Mouse (Mus musculus): ENCODE measurements around the gene Pawr.
"Not testable (repeated sequence)": the region's sequence is repeated elsewhere in the genome, so short reads cannot be mapped to it uniquely, and the experiment has no call there.

Gene Pawr

GRCm38 (mm10) chr10:108435616-108436015 lies 103.7 kb downstream of the Pawr start:
- DNase-seq (ENCODE audit: low read depth, low spot score) = no peak

- no peak for DNase-seq (ENCODE audit: low read depth, low spot score)
These were observed 104.4 kb downstream of the Pawr start for GRCm38 (mm10) chr10:108436365-108436764.

DNA sequence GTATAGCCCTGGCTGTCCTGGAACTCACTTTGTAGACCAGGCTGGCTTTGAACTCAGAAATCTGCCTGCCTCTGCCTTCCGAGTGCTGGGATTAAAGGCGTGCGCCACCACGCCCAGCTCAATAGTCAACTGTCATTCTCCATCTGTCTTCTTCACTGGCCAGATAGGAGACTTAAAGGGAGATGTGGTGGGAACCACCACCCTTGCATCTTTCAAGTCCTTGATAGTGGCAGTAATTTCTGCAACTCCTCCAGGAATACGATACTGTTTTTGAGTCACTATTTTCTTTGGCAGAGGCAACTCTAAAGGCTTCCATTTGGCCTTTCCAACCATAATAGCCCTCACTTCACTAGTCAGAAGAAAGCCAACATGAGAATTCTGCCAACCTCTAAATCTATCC lies 108.3 kb downstream of the Pawr start:
- DNase-seq (ENCODE audit: low read depth, low spot score) = not testable (repeated sequence)

GRCm38 (mm10) chr10:108443931-108444876 lies 112.3 kb downstream of the Pawr start:
- no peak for DNase-seq (ENCODE audit: low read depth, low spot score)

DNA sequence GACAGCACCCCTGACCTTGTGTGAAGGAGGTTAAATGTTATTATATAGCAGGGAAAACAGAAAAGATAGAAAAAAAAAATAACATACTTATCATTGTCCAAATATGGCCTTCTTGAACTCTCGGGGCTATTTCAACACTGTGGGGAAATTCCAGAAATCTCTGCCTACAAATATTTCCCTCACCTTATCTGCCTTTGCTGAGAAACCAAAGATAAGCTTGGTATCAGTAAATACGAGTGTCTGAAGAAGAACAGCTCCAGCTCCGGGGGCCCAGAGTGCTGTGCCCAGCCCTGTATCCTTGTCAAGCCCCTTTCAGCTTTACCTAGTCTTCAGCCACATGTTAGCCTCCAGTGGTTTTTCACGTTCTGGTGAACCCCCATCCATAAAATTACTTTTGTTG lies 113.2 kb downstream of the Pawr start:
- no peak for DNase-seq (ENCODE audit: low read depth, low spot score)

- no peak for DNase-seq (ENCODE audit: low read depth, low spot score)
These were observed 113.7 kb downstream of the Pawr start for GRCm38 (mm10) chr10:108445606-108446005.

DNA sequence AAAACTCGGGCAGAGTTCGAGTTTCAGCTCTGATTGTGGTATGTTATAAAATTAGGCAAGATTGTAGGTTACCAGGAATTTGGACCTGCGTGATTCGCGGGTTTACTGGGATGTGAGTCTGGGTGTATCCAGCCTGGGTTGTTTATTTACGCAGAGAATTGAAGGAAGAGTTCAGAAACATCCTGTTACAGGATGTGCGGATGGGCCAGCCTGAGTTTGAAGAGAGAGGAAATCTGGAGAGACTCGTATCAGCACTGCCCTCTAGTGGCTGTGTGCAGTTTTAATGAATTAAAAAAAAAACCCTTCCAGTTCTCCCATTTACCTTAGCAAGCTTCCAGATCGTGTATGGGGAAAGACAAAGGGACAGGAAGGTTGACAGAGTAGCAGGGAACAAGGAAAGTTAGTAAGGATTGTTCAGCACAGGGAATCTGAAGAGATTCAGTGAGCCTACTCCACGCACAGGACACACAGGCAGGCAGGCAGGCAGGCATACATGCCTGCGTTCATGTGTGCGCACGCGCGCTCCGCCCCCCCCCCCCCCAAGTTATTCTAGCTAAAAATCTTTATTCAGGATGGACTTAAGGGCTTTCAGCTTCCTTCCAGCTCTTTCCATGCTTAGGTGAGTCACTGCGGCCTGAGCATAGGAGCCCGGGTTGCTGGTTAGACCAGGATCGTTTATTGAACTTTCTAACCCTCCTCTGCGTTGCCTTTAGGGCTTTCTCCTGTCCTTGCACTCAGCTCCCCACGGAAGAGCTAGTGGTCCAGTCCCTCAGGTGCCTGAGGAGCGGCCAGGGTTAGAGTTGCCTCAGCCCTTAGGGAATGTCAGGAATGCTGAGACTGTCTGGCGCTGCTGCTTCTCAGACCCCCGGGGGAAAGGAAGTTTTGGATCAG lies 114.4 kb downstream of the Pawr start:
- peak; percentile 39 for DNase-seq (ENCODE audit: low read depth, low spot score)

GRCm38 (mm10) chr10:108447211-108447610 lies 115.3 kb downstream of the Pawr start:
- no peak for DNase-seq (ENCODE audit: low read depth, low spot score)

GRCm38 (mm10) chr10:108448421-108448820 lies 116.5 kb downstream of the Pawr start:
- no peak for DNase-seq (ENCODE audit: low read depth, low spot score)

- DNase-seq (ENCODE audit: low read depth, low spot score) = no peak
These were observed 118.5 kb downstream of the Pawr start for GRCm38 (mm10) chr10:108450401-108450800.

GRCm38 (mm10) chr10:108451516-108451915 lies 119.6 kb downstream of the Pawr start:
- DNase-seq (ENCODE audit: low read depth, low spot score) = no peak

DNA sequence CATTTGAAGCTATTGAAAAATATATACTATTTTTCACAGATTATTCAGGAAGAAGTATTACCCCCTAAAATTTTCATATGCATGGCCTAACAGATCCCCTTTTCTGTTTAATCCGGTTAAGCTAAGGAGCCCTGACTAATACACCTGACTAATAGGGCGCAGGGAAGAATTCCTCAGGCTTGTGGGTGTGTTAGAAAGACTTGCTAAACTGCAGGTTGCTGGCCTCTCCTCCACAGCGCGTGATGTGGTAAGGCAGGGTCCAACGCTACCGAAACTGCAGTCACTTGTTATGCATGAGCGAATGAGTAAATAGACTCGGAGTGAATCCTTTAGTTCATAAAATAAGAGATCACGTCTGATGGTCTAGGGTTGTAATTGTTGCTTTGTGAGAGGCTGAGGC lies 120.5 kb downstream of the Pawr start:
- DNase-seq (ENCODE audit: low read depth, low spot score) = no peak

DNA sequence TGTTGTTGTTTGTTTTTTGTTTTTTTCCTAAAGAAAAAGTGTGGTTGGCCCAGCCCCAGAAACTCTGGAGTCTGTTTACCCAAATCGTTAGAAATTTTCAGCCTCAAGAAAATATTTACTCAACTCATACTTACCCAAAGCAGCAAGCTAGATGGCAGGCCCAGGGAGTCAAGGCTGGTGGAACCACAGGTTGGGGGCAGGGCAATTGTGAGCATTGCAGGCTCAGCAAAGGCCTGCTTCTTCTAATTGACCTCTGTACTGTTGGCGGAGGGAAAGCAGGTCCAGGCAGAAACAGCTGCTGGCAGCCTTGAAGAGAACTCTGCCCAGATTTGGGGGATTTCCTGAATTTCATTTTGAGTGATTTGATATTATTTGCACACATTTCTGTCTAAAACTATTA lies 121.6 kb downstream of the Pawr start:
- DNase-seq (ENCODE audit: low read depth, low spot score) = no peak

DNA sequence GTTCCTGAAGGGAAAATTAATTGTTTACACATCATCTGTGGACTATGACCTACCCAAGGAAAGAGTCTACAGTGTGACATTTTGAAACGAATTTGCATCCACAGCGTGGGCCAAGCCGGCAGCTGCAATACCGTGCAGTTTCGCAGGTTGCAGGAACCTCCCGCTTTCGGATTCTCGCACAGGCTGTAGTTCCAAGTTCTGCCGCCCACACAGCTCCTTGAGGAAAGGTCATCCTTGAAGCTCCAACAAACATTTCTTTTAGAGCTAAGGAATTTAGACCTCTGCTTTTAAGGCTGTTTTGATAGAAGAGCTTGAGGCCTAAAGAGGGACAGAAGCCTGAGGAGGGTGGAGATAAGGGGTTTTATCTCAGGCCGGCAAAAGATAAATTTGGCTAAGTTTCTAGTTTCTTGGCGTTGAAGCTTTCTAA lies 122.8 kb downstream of the Pawr start:
- no peak for DNase-seq (ENCODE audit: low read depth, low spot score)

DNA sequence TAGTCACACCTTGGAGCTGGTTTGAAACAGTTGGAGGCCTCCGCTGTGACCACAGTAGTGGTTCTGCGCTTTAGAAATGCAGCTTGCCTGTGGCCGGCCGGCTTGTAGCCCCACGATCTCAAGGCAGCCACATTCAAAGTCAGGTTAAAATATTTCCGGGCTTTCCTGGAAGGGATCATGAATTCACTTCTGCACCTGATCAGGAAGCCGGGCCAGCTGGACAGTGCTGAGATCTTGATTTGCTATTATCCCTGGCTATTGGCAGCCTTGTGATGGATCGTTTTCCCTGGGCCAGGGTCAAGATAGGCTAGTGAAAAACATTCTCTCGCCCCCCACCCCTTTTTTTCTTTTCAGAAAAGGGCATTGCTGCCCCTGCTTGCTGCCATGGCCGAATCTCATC lies 123.3 kb downstream of the Pawr start:
- DNase-seq (ENCODE audit: low read depth, low spot score) = no peak

GRCm38 (mm10) chr10:108455883-108456282 lies 124.0 kb downstream of the Pawr start:
- DNase-seq (ENCODE audit: low read depth, low spot score) = no peak

DNA sequence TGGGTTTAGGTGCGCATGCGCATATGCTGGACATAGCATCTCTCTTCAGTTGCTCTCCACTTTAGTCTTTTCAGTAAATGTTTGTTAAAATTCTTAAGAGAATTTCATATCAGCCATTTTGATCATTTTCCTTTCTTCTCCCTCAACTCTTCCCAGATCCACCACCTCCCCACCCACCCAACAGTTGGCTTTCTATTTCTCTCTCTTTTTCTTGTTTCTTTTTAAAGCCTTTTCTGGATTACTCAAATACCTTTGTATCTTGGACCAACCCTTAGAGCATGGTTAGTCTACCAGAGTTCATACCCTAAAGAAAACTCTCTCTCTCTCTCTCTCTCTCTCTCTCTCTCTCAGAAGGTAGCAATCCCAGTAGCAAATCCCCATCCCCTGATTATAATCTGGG lies 125.1 kb downstream of the Pawr start:
- DNase-seq (ENCODE audit: low read depth, low spot score) = no peak

DNA sequence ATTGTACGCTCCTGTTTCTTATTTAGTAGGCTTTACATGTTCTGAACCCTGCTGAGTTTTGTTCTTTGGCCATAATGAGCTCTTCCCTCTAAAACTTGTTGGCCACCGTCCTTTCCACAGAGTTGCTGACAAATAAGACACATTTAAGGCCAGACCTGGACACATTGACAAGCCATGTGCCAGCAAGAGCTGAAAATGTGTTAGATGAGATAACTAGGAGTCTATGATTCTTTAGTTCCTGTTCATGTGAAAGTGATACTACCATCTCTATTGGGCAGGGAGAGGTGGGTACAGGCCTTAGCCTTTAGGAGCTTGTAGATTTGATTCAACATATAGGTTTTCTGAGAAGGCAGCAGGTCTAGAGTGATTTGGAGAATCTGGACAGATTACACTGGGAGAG lies 129.9 kb downstream of the Pawr start:
- DNase-seq (ENCODE audit: low read depth, low spot score) = no peak

All from skeletal muscle tissue, adult 2 months (tissue).